13 mouse cellular contexts compared by ENCODE assay signal in genomic region chr13:60736421-60737105, GRCm38 (mm10). TPM values are rescaled to one million over a fixed set of nuclear protein-coding genes. Genes with fewer than 3 reads are reported as not detected.
DNase-seq lines count a peak whose midpoint lies in the region; ATAC-seq and TF ChIP-seq lines count a peak whose summit lies in the region.
"Had no signal": no experiment of that assay in that cellular context is flagged by ENCODE, and none has a peak within 500 bp of the region (broad histone marks: within the 10 kb centered on the region; RNA-seq: fewer than 3 reads in every experiment).

No protein-coding gene starts in this region.

- H3K4me2 ChIP-seq in lung, postnatal 0 days (replicated peaks; ENCODE audit: low read depth, low read length) = no peak overlapping the region
- no peak overlapping the region for H3K4me2 ChIP-seq in forebrain, embryonic 11.5 days (ENCODE audit: low read depth, low read length, severe bottlenecking)
- H3K4me2 ChIP-seq in forebrain, embryonic 16.5 days (ENCODE audit: low read length) = no peak overlapping the region
- H3K4me2 ChIP-seq: heart, embryonic 15.5 days had no signal

- peak; percentile 90 for TF ChIP-seq EP300 in lung, postnatal 0 days (IDR thresholded peaks at IDR 0.05)

- H3K9ac ChIP-seq in lung, postnatal 0 days (replicated peaks; ENCODE audit: low read depth) = no peak overlapping the region
- no peak overlapping the region for H3K9ac ChIP-seq in forebrain, embryonic 11.5 days (ENCODE audit: low read length)
- no peak overlapping the region for H3K9ac ChIP-seq in forebrain, embryonic 16.5 days (replicated peaks; ENCODE audit: low read depth, low read length)
- H3K9ac ChIP-seq: forebrain, postnatal 0 days; heart, embryonic 15.5 days had no signal

- DNase-seq in brain, adult 2 months (ENCODE audit: low read depth, low spot score) = peak; percentile 62
- DNase-seq in kidney, postnatal 36 days = peak; percentile 73 to 92
- peak; percentile 90 for DNase-seq in lung, postnatal 0 days (ENCODE audit: low spot score)
- DNase-seq in forebrain, embryonic 11.5 days (ENCODE audit: low spot score) = no peak
- DNase-seq in adrenal gland, adult 18-20 months (ENCODE audit: low spot score in 2 of 2) = no peak
- DNase-seq: forebrain, postnatal 0 days; thymus, adult 2 months had no signal

- peaks cover 22% of the 10 kb centered on the region for H3K36me3 ChIP-seq in lung, postnatal 0 days (ENCODE audit: insufficient read depth, low read length)
- H3K36me3 ChIP-seq in forebrain, embryonic 11.5 days (ENCODE audit: control insufficient read depth, insufficient read depth, low read length) = no peaks in the 10 kb centered on the region
- H3K36me3 ChIP-seq in forebrain, embryonic 16.5 days (ENCODE audit: control insufficient read depth, insufficient read depth) = peaks cover 7% of the 10 kb centered on the region

- peak overlapping the region; percentile 90 for H3K27ac ChIP-seq in lung, postnatal 0 days (ENCODE audit: low read length)
- H3K27ac ChIP-seq in forebrain, embryonic 11.5 days (ENCODE audit: low read depth, low read length) = no peak overlapping the region
- H3K27ac ChIP-seq in forebrain, embryonic 16.5 days (ENCODE audit: low read length) = no peak overlapping the region
- H3K27ac ChIP-seq: heart, embryonic 15.5 days had no signal

- no peak for TF ChIP-seq CTCF in lung, postnatal 0 days (IDR thresholded peaks at IDR 0.05)

- H3K27me3 ChIP-seq in lung, postnatal 0 days (replicated peaks; ENCODE audit: insufficient read depth, low read length) = no peaks in the 10 kb centered on the region
- H3K27me3 ChIP-seq in forebrain, embryonic 11.5 days (ENCODE audit: control insufficient read depth, insufficient read depth, low read length) = no peaks in the 10 kb centered on the region
- H3K27me3 ChIP-seq in forebrain, embryonic 16.5 days (replicated peaks; ENCODE audit: control insufficient read depth, insufficient read depth, low read length) = no peaks in the 10 kb centered on the region
- H3K27me3 ChIP-seq: heart, embryonic 15.5 days had no signal

- 43% methylated on average over 13 of the region's 13 CpGs for WGBS in lung, postnatal 0 days
- 70% methylated on average over 13 of the region's 13 CpGs for WGBS in forebrain, embryonic 11.5 days
- WGBS in forebrain, embryonic 16.5 days = 58% methylated on average over 13 of the region's 13 CpGs

- H3K4me3 ChIP-seq in lung, postnatal 0 days (ENCODE audit: low read depth, low read length) = no peak overlapping the region
- H3K4me3 ChIP-seq in forebrain, embryonic 11.5 days (ENCODE audit: low read depth, low read length) = no peak overlapping the region
- H3K4me3 ChIP-seq in forebrain, embryonic 16.5 days (replicated peaks; ENCODE audit: low read length) = no peak overlapping the region
- H3K4me3 ChIP-seq: heart, embryonic 15.5 days had no signal

- peaks cover 14% of the 10 kb centered on the region; the same call in 1 of the 2 replicates for H3K4me1 ChIP-seq in lung, postnatal 0 days (ENCODE audit: insufficient read depth, low read depth, low read length)
- no peaks in the 10 kb centered on the region for H3K4me1 ChIP-seq in forebrain, embryonic 11.5 days (replicated peaks; ENCODE audit: control insufficient read depth, insufficient read depth, low read length)
- H3K4me1 ChIP-seq in forebrain, embryonic 16.5 days (replicated peaks; ENCODE audit: control insufficient read depth, insufficient read depth, low read length) = peaks cover 4% of the 10 kb centered on the region; the same call in 1 of the 2 replicates

- peak; percentile 30 for ATAC-seq in granulocyte monocyte progenitor cell, adult 5-6 weeks (replicated peaks; ENCODE audit: poor library complexity, severe bottlenecking)
- ATAC-seq in lung, postnatal 0 days = peak; percentile 63
- no peak for ATAC-seq in forebrain, embryonic 11.5 days (replicated peaks; ENCODE audit: low FRiP score)
- ATAC-seq in forebrain, embryonic 16.5 days = no peak

- H3K9me3 ChIP-seq in lung, postnatal 0 days (ENCODE audit: low read length) = no peaks in the 10 kb centered on the region
- H3K9me3 ChIP-seq in forebrain, embryonic 11.5 days (ENCODE audit: control insufficient read depth, low read length) = no peaks in the 10 kb centered on the region
- H3K9me3 ChIP-seq in forebrain, embryonic 16.5 days (ENCODE audit: control insufficient read depth, low read length) = no peaks in the 10 kb centered on the region
- H3K9me3 ChIP-seq: heart, embryonic 15.5 days had no signal

RNA-seq across cellular contexts. Expression of gene BC051665, which starts 49.6 kb away (rescaled TPM):
- total RNA-seq in granulocyte monocyte progenitor cell, adult 5-6 weeks (2014; fragmentation: Nextera tagmentation) = not detected in 2 replicates
- not detected in 2 replicates for total RNA-seq in granulocyte monocyte progenitor cell, adult 5-6 weeks (2017)
- not detected in 2 replicates for polyA plus RNA-seq in lung, postnatal 0 days (2015; fragmentation: Nextera tagmentation; extraction: Ambion mirVana)
- polyA plus RNA-seq in forebrain, embryonic 11.5 days (2014; fragmentation: Nextera tagmentation; extraction: Ambion mirVana) = not detected in 2 replicates
- not detected for total RNA-seq in adrenal gland, adult 18-20 months (2021)
- polyA plus RNA-seq in forebrain, embryonic 16.5 days (2015; fragmentation: Nextera tagmentation; extraction: Ambion mirVana) = not detected in 2 replicates
- total RNA-seq: ES-E14; forebrain, postnatal 0 days; left cerebral cortex, postnatal 14 days had no signal
- polyA plus RNA-seq: cortical plate, adult 2 months; forebrain, postnatal 0 days; heart, embryonic 15.5 days; thymus, adult 2 months had no signal

Comparison
In these comparisons a context has a peak if more than half of its experiments do, and no peak if none do; other contexts are left out.
1. DNase-seq: peak in brain, adult 2 months (single experiment), kidney, postnatal 36 days (2 of 2) and lung, postnatal 0 days (single experiment); none in forebrain, embryonic 11.5 days (single experiment) and adrenal gland, adult 18-20 months (0 of 2).
2. ATAC-seq: peak in granulocyte monocyte progenitor cell, adult 5-6 weeks (single experiment) and lung, postnatal 0 days (single experiment); none in forebrain, embryonic 11.5 days (single experiment) and forebrain, embryonic 16.5 days (single experiment).